Mouse (Mus musculus): ENCODE data around the gene 3110040M04Rik. TPM values are rescaled to one million over a fixed set of nuclear protein-coding genes. Genes with fewer than 3 reads are reported as not detected.

Gene 3110040M04Rik
- polyA plus RNA-seq, 1 experiment from 2014 or later = not detected

- no peaks in the 10 kb centered on the region for H3K27me3 ChIP-seq (replicated peaks; ENCODE audit: control insufficient read depth, insufficient read depth, low read length)
- WGBS = 85% methylated on average over 10 of the region's 10 CpGs
- ATAC-seq (ENCODE audit: low read depth) (no peak), DNase-seq (ENCODE audit: low spot score) (no peak)
- H3K27ac ChIP-seq (replicated peaks; ENCODE audit: low read depth, low read length) = no peak overlapping the region
- no peaks in the 10 kb centered on the region for H3K9me3 ChIP-seq (ENCODE audit: control insufficient read depth, low read length)
- H3K4me2 ChIP-seq (ENCODE audit: low read depth, low read length) = no peak overlapping the region
- H3K4me1 ChIP-seq (ENCODE audit: control insufficient read depth, insufficient read depth, low read length) = no peaks in the 10 kb centered on the region
- no peak overlapping the region for H3K4me3 ChIP-seq (ENCODE audit: low read depth, low read length)
- no peaks in the 10 kb centered on the region for H3K36me3 ChIP-seq (ENCODE audit: control insufficient read depth, insufficient read depth, low read length)
- H3K9ac ChIP-seq (ENCODE audit: low read depth, low read length) = no peak overlapping the region
Observed at GRCm38 (mm10) chr1:151222561-151223267, 18.8 kb downstream of the 3110040M04Rik start.

- Histone ChIP-seq H3K27me3 (replicated peaks; ENCODE audit: control insufficient read depth, insufficient read depth, low read length) (no peaks in the 10 kb centered on the region), H3K27ac (replicated peaks; ENCODE audit: low read depth, low read length) (no peak overlapping the region), H3K9me3 (ENCODE audit: control insufficient read depth, low read length) (no peaks in the 10 kb centered on the region), H3K36me3 (ENCODE audit: control insufficient read depth, insufficient read depth, low read length) (no peaks in the 10 kb centered on the region), H3K4me2 (ENCODE audit: low read depth, low read length) (no peak overlapping the region), H3K4me1 (ENCODE audit: control insufficient read depth, insufficient read depth, low read length) (no peaks in the 10 kb centered on the region), H3K4me3 (ENCODE audit: low read depth, low read length) (no peak overlapping the region), H3K9ac (ENCODE audit: low read depth, low read length) (no peak overlapping the region)
- ATAC-seq (ENCODE audit: low read depth) (no peak), DNase-seq (ENCODE audit: low spot score) (no peak)
- 89% methylated on average over 1 of the region's 1 CpGs for WGBS
Observed at GRCm38 (mm10) chr1:151223377-151223776, 19.5 kb downstream of the 3110040M04Rik start.

GRCm38 (mm10) chr1:151224536-151224935 lies 20.6 kb downstream of the 3110040M04Rik start:
- no peak overlapping the region for H3K4me3 ChIP-seq (ENCODE audit: low read depth, low read length)
- H3K36me3 ChIP-seq (ENCODE audit: control insufficient read depth, insufficient read depth, low read length) = no peaks in the 10 kb centered on the region
- DNase-seq (ENCODE audit: low spot score) = no peak
- H3K9me3 ChIP-seq (ENCODE audit: control insufficient read depth, low read length) = no peaks in the 10 kb centered on the region
- no peak overlapping the region for H3K27ac ChIP-seq (replicated peaks; ENCODE audit: low read depth, low read length)
- no peak overlapping the region for H3K4me2 ChIP-seq (ENCODE audit: low read depth, low read length)
- WGBS = 93% methylated on average over 1 of the region's 1 CpGs
- ATAC-seq (ENCODE audit: low read depth) = no peak
- H3K27me3 ChIP-seq (replicated peaks; ENCODE audit: control insufficient read depth, insufficient read depth, low read length) = no peaks in the 10 kb centered on the region
- H3K9ac ChIP-seq (ENCODE audit: low read depth, low read length) = no peak overlapping the region
- H3K4me1 ChIP-seq (ENCODE audit: control insufficient read depth, insufficient read depth, low read length) = no peaks in the 10 kb centered on the region

GRCm38 (mm10) chr1:151227506-151227905 lies 23.6 kb downstream of the 3110040M04Rik start:
- Histone ChIP-seq H3K27ac (replicated peaks; ENCODE audit: low read depth, low read length) (no peak overlapping the region), H3K4me3 (ENCODE audit: low read depth, low read length) (no peak overlapping the region), H3K4me1 (ENCODE audit: control insufficient read depth, insufficient read depth, low read length) (no peaks in the 10 kb centered on the region), H3K9me3 (ENCODE audit: control insufficient read depth, low read length) (no peaks in the 10 kb centered on the region), H3K36me3 (ENCODE audit: control insufficient read depth, insufficient read depth, low read length) (no peaks in the 10 kb centered on the region), H3K4me2 (ENCODE audit: low read depth, low read length) (no peak overlapping the region), H3K9ac (ENCODE audit: low read depth, low read length) (no peak overlapping the region), H3K27me3 (replicated peaks; ENCODE audit: control insufficient read depth, insufficient read depth, low read length) (no peaks in the 10 kb centered on the region)
- no peak for DNase-seq (ENCODE audit: low spot score)
- 61% methylated on average over 8 of the region's 8 CpGs for WGBS
- no peak for ATAC-seq (ENCODE audit: low read depth)

GRCm38 (mm10) chr1:151228320-151228989 lies 24.5 kb downstream of the 3110040M04Rik start:
- DNase-seq (ENCODE audit: low spot score) = no peak
- Histone ChIP-seq H3K27ac (replicated peaks; ENCODE audit: low read depth, low read length) (no peak overlapping the region), H3K4me3 (ENCODE audit: low read depth, low read length) (no peak overlapping the region), H3K9me3 (ENCODE audit: control insufficient read depth, low read length) (no peaks in the 10 kb centered on the region), H3K9ac (ENCODE audit: low read depth, low read length) (no peak overlapping the region), H3K4me1 (ENCODE audit: control insufficient read depth, insufficient read depth, low read length) (no peaks in the 10 kb centered on the region), H3K27me3 (replicated peaks; ENCODE audit: control insufficient read depth, insufficient read depth, low read length) (no peaks in the 10 kb centered on the region), H3K4me2 (ENCODE audit: low read depth, low read length) (no peak overlapping the region), H3K36me3 (ENCODE audit: control insufficient read depth, insufficient read depth, low read length) (no peaks in the 10 kb centered on the region)
- 66% methylated on average over 1 of the region's 1 CpGs for WGBS
- no peak for ATAC-seq (ENCODE audit: low read depth)

- Histone ChIP-seq H3K27ac (replicated peaks; ENCODE audit: low read depth, low read length) (no peak overlapping the region), H3K27me3 (replicated peaks; ENCODE audit: control insufficient read depth, insufficient read depth, low read length) (no peaks in the 10 kb centered on the region), H3K4me1 (ENCODE audit: control insufficient read depth, insufficient read depth, low read length) (no peaks in the 10 kb centered on the region), H3K9me3 (ENCODE audit: control insufficient read depth, low read length) (peaks cover 6% of the 10 kb centered on the region; the same call in 1 of the 2 replicates), H3K36me3 (ENCODE audit: control insufficient read depth, insufficient read depth, low read length) (no peaks in the 10 kb centered on the region), H3K9ac (ENCODE audit: low read depth, low read length) (no peak overlapping the region), H3K4me3 (ENCODE audit: low read depth, low read length) (no peak overlapping the region), H3K4me2 (ENCODE audit: low read depth, low read length) (no peak overlapping the region)
- 86% methylated on average over 3 of the region's 3 CpGs for WGBS
- DNase-seq (ENCODE audit: low spot score) = no peak
- ATAC-seq (ENCODE audit: low read depth) = no peak
Observed at GRCm38 (mm10) chr1:151232346-151232745, 28.4 kb downstream of the 3110040M04Rik start.

- Histone ChIP-seq H3K4me2 (ENCODE audit: low read depth, low read length) (no peak overlapping the region), H3K9ac (ENCODE audit: low read depth, low read length) (no peak overlapping the region), H3K4me3 (ENCODE audit: low read depth, low read length) (no peak overlapping the region), H3K9me3 (ENCODE audit: control insufficient read depth, low read length) (peaks cover 6% of the 10 kb centered on the region; the same call in 1 of the 2 replicates), H3K27me3 (replicated peaks; ENCODE audit: control insufficient read depth, insufficient read depth, low read length) (no peaks in the 10 kb centered on the region), H3K4me1 (ENCODE audit: control insufficient read depth, insufficient read depth, low read length) (no peaks in the 10 kb centered on the region), H3K27ac (replicated peaks; ENCODE audit: low read depth, low read length) (no peak overlapping the region), H3K36me3 (ENCODE audit: control insufficient read depth, insufficient read depth, low read length) (no peaks in the 10 kb centered on the region)
- ATAC-seq (ENCODE audit: low read depth) = no peak
- DNase-seq (ENCODE audit: low spot score) = no peak
- 71% methylated on average over 3 of the region's 3 CpGs for WGBS
Observed at GRCm38 (mm10) chr1:151233756-151234155, 29.8 kb downstream of the 3110040M04Rik start.

- Histone ChIP-seq H3K27me3 (replicated peaks; ENCODE audit: control insufficient read depth, insufficient read depth, low read length) (no peaks in the 10 kb centered on the region), H3K4me3 (ENCODE audit: low read depth, low read length) (no peak overlapping the region), H3K36me3 (ENCODE audit: control insufficient read depth, insufficient read depth, low read length) (no peaks in the 10 kb centered on the region), H3K4me1 (ENCODE audit: control insufficient read depth, insufficient read depth, low read length) (no peaks in the 10 kb centered on the region), H3K27ac (replicated peaks; ENCODE audit: low read depth, low read length) (no peak overlapping the region), H3K4me2 (ENCODE audit: low read depth, low read length) (no peak overlapping the region), H3K9ac (ENCODE audit: low read depth, low read length) (no peak overlapping the region), H3K9me3 (ENCODE audit: control insufficient read depth, low read length) (peaks cover 6% of the 10 kb centered on the region; the same call in 1 of the 2 replicates)
- DNase-seq (ENCODE audit: low spot score) (peak; percentile 32), ATAC-seq (ENCODE audit: low read depth) (peak; percentile 72; the same call in 1 of the 2 replicates)
- WGBS = 36% methylated on average over 2 of the region's 2 CpGs
Observed at GRCm38 (mm10) chr1:151235574-151235973, 31.7 kb downstream of the 3110040M04Rik start.

Measured in embryonic facial prominence, embryonic 14.5 days (tissue).